Mouse (Mus musculus) spleen, embryonic (tissue): ENCODE results near the gene Sat1.
"Not testable (repeated sequence)": the region's sequence is repeated elsewhere in the genome, so short reads cannot be mapped to it uniquely, and the experiment has no call there.

ENCODE experiments used
- CTCF ChIA-PET: fragments of 350-600 bp; sonication (Branson Sonifier 250); formaldehyde crosslinking; loops from one replicate; lab custom pipeline; 2022; lab: Charles Lee

The Sat1 gene

GRCm38 (mm10) chrX:155216271-155216670 lies at the start of gene Sat1:
Sat1 (minus strand) TSS chrX:155216449.
- CTCF ChIA-PET = no interaction called here

- CTCF ChIA-PET = no interaction called here
These were observed 46.6 kb upstream of the Sat1 start for GRCm38 (mm10) chrX:155262915-155263252.

- CTCF ChIA-PET = no interaction called here
These were observed 46.1 kb upstream of the Sat1 start, which contains the start of gene Acot9 for GRCm38 (mm10) chrX:155262235-155262914. Acot9 (plus strand) TSS chrX:155262443.

DNA sequence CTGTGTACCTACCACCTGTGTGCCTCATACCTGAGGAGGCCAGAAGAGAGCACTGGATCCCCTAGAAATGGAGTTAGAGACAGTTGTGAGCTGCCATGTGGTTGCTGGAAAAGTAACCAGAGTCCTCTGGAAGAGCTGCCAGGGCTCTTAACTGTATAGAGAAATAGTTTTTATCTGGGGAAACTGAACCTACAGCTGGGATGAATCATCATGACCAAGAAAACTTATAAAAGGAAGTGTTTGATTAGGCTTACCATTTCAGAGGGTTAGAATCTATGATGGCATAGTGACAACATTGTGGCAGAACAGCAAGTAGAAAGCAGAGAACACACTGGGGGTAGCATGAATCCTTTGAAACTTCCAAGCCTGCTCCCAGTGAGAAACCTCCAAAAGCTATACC lies 40.6 kb upstream of the Sat1 start:
- CTCF ChIA-PET = no interaction called here

DNA sequence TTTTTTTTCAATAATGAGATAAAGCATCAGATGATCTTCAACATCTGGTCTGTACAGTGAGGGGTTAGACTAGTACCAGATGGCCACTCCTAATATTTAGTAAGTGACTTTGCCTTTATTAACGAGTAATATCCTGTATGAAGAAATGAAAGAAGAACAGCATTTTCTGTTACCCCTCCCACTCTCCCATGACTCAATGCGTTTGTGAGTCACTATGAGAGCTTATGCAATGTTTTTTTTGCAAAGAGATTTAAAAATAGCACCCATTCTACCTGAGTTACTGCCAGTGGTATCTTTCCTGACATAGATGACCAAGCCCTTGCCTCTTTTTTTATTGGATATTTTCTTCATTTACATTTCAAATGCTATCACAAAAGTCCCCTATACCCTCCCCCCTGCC lies 2.0 kb upstream of the Sat1 start:
- CTCF ChIA-PET = no interaction called here

- CTCF ChIA-PET = interaction anchor here (0.6 kb wide), 1 partner anchor 39 kb away, joined by 3 read pairs; no protein-coding TSS in a partner anchor
These were observed 574 bp downstream of the Sat1 start for GRCm38 (mm10) chrX:155215501-155216248.

DNA sequence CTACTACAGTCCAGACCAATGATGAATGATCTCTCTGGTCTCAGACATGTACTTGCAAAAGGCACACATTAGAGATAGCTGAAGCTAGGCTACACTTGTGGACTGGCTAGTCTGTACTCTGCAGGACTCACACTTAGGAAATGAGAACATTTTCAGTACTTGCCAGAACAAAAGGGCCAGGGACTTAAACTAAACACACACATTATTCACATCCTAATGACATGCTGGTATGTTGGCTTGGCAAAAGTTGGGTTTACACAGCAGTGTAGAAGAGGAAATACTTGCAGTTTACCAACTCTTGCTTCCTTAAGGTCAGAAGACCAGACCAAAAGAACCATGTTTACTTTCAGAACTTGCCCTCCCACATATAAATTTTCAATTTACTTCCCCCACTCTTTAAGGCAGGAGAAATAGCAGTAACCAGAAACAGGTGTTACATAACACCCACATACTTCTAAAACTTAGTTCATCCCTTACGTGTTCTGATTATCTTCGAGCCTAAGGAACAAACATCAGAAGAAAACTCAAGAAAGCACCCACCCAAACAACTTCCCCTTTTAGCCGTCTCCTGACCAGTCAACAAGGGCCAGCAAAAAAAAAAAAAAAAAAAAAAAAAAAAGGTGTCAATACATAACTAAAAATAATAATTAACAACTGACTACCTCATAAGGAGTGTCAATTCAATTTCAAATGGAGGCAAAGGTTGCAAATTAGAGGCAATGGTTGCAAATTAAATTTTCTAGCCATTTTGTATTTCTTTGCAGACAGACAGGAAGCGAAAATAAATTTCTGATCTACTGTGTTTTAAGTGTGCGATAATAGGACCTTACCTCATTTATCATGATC lies 1.7 kb downstream of the Sat1 start:
- CTCF ChIA-PET = interaction anchor here (0.6 kb wide), 1 partner anchor 40 kb away, joined by 3 read pairs; no protein-coding TSS in a partner anchor

DNA sequence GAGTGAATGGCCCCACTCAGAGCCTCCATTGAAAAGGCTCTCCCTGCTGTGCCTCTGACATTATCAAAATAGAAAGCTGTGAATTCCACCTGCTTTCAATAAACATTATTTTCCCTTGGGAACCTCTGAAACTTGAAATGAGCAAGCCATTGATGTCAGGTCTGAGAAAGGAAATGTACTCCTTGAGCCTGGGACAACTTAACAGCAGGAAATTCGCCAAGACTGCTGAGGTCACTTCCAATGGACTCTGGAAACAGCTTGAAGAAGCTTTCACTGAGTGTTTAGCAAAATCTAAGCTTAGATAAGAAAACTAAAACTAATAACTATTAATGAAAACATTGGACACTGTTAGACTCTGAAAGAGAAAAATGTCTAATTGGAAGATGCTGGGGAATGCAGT lies 7.6 kb downstream of the Sat1 start:
- CTCF ChIA-PET = no interaction called here

- CTCF ChIA-PET = not testable (repeated sequence)
These were observed 10.8 kb downstream of the Sat1 start for GRCm38 (mm10) chrX:155205436-155205835.

- CTCF ChIA-PET = no interaction called here
These were observed 13.6 kb downstream of the Sat1 start for GRCm38 (mm10) chrX:155202406-155203305.

DNA sequence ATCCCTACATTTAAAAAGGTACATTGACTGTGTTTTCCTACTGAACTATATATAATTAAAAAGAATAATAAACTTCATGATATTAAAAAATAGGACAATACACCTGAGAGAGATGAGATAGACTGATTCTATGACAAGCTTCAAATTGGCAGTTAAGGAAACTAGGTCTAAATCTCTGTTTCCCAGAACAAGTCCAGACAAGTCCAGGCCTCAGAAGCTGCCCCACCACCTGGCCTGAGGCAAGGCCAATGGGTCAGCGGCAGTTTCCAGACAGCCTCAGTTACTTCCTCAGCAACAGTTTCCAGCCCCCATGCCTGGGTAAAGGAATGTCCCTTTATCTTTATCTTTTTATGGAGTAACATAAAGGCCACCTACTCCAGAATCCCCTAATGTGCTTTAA lies 14.4 kb downstream of the Sat1 start:
- CTCF ChIA-PET = no interaction called here

- CTCF ChIA-PET = no interaction called here
These were observed 21.3 kb downstream of the Sat1 start for GRCm38 (mm10) chrX:155194979-155195378.

- CTCF ChIA-PET = interaction anchor here (0.5 kb wide), 1 partner anchor 24 kb away, joined by 3 read pairs; no protein-coding TSS in a partner anchor
These were observed 22.4 kb downstream of the Sat1 start for GRCm38 (mm10) chrX:155193732-155194443.

DNA sequence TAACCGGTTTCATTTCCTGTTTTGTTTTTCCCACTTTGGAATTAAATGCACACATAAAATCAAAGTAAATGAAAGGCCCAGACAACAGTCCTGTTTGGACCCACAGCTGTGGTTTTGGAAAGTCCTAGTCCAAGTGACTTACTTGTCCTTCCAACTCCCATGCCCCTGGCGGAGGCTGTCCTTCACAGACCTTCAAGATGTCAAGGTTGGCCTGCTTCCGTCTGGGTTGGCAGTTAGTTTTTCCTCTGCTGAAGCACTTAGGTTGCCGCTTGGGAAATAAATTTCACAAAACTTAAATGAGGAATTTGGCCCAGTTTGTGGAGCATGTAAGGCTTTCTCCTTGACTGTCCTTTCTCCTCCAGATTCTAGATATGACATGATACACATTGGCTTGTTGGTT lies 24.3 kb downstream of the Sat1 start:
- CTCF ChIA-PET = no interaction called here

- CTCF ChIA-PET = no interaction called here
These were observed 38.6 kb downstream of the Sat1 start for GRCm38 (mm10) chrX:155177640-155178039.

- CTCF ChIA-PET = no interaction called here
These were observed 39.0 kb downstream of the Sat1 start for GRCm38 (mm10) chrX:155177230-155177629.

DNA sequence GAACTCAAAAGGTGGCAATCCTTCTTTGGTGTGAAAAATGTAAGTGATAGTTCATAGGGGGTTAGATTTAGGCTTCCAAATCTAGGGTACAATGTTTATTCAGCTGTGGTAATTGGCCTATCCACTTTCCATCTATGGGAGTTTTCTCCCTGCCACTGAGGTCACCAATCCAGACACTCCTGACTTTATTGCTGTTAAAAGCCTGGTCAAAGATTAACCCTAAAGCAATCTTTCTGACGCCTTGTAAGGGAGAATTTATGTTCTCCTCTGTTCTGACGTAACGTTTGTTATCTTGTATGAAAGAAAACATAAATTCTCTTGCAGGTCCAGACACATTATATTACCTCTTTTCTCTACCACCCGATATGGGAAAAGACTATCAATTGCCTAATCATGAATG lies 40.7 kb downstream of the Sat1 start:
- CTCF ChIA-PET = no interaction called here

- CTCF ChIA-PET = no interaction called here
These were observed 43.9 kb downstream of the Sat1 start for GRCm38 (mm10) chrX:155172310-155172709.

GRCm38 (mm10) chrX:155171754-155172153 lies 44.5 kb downstream of the Sat1 start:
- CTCF ChIA-PET = no interaction called here

- CTCF ChIA-PET = no interaction called here
These were observed 46.4 kb downstream of the Sat1 start for GRCm38 (mm10) chrX:155169886-155170285.
